Mouse (Mus musculus) pancreas, adult 10 weeks (tissue): Measurements from ENCODE around the gene Stfa3. TPM values are rescaled to one million over a fixed set of nuclear protein-coding genes. Genes with fewer than 3 reads are reported as not detected.

Experiments
- polyA plus RNA-seq: library from polyadenylated mRNA; stranded (reverse); fragments of 350-450 nt; fragmentation: Illumina TruSeq; extraction: RNeasy Lipid Tissue Mini Kit (QIAGEN cat#74804); gene quantifications from one replicate; pipeline ENCODE4 v1.2.3, GENCODE M21; 2015; ENCODE audit warnings: low read depth, low replicate concordance; ENCODE audit not compliant: insufficient read depth

Gene Stfa3
- polyA plus RNA-seq, result not detected

GRCm38 (mm10) chr16:36455342-36455802, at the start of gene Stfa3:
Gene Stfa3, minus strand, starts transcription at chr16:36455392.

GRCm38 (mm10) chr16:36408357-36408756, 46.8 kb downstream of the Stfa3 start, which contains the start of gene Stfa2:
Gene Stfa2, minus strand, starts transcription at chr16:36408457.

Other genes starting within 250 kb of the Stfa3 start
- gene Gm5416, start 245.0 kb downstream of the Stfa3 start, polyA plus RNA-seq, result not detected
- not detected for gene 2010005H15Rik, start 233.9 kb downstream of the Stfa3 start, polyA plus RNA-seq
- not detected for gene Stfa1, start 178.4 kb downstream of the Stfa3 start, polyA plus RNA-seq
- not detected for gene BC117090, start 121.1 kb downstream of the Stfa3 start, polyA plus RNA-seq
- gene BC100530, start 87.6 kb downstream of the Stfa3 start, polyA plus RNA-seq, result not detected
- not detected for gene Stfa2, start 46.9 kb downstream of the Stfa3 start, polyA plus RNA-seq
- gene Casr, start 106.7 kb upstream of the Stfa3 start, polyA plus RNA-seq, result 0.78 TPM
- gene Cd86, start 210.7 kb upstream of the Stfa3 start, polyA plus RNA-seq, result 1.4 TPM
- 2.7 TPM for gene Ildr1, start 238.6 kb upstream of the Stfa3 start, polyA plus RNA-seq